8 mouse cellular contexts compared by ENCODE assay signal in genomic region chr2:165113733-165114132, GRCm38 (mm10). TPM values are rescaled to one million over a fixed set of nuclear protein-coding genes. Genes with fewer than 3 reads are reported as not detected.
DNase-seq lines count a peak whose midpoint lies in the region; ATAC-seq and TF ChIP-seq lines count a peak whose summit lies in the region.
"Had no signal": no experiment of that assay in that cellular context is flagged by ENCODE, and none has a peak within 500 bp of the region (broad histone marks: within the 10 kb centered on the region; RNA-seq: fewer than 3 reads in every experiment).

No protein-coding gene starts in this region.

- H3K9me3 ChIP-seq in midbrain, embryonic 11.5 days (ENCODE audit: control insufficient read depth, low read length) = no peaks in the 10 kb centered on the region
- H3K9me3 ChIP-seq in midbrain, embryonic 16.5 days (replicated peaks; ENCODE audit: control insufficient read depth, low read length, poor library complexity, severe bottlenecking) = no peaks in the 10 kb centered on the region
- H3K9me3 ChIP-seq in embryonic facial prominence, embryonic 11.5 days (replicated peaks; ENCODE audit: control insufficient read depth, low read length) = no peaks in the 10 kb centered on the region
- no peaks in the 10 kb centered on the region for H3K9me3 ChIP-seq in limb, embryonic 13.5 days
- H3K9me3 ChIP-seq in stomach, postnatal 0 days (ENCODE audit: control insufficient read depth, low read length) = no peaks in the 10 kb centered on the region
- H3K9me3 ChIP-seq: liver, embryonic 15.5 days had no signal

- WGBS in midbrain, embryonic 11.5 days = 21% methylated on average over 11 of the region's 11 CpGs
- 31% methylated on average over 11 of the region's 11 CpGs for WGBS in midbrain, embryonic 16.5 days
- WGBS in embryonic facial prominence, embryonic 11.5 days = 18% methylated on average over 11 of the region's 11 CpGs
- 19% methylated on average over 11 of the region's 11 CpGs for WGBS in limb, embryonic 13.5 days
- 17% methylated on average over 11 of the region's 11 CpGs for WGBS in stomach, postnatal 0 days

- no peak for TF ChIP-seq EP300 in stomach, postnatal 0 days (optimal IDR thresholded peaks at IDR 0.05)

- H3K27ac ChIP-seq in midbrain, embryonic 11.5 days (ENCODE audit: low read depth, low read length) = no peak overlapping the region
- no peak overlapping the region for H3K27ac ChIP-seq in midbrain, embryonic 16.5 days (ENCODE audit: low read length)
- H3K27ac ChIP-seq in embryonic facial prominence, embryonic 11.5 days (replicated peaks; ENCODE audit: low read depth, low read length) = no peak overlapping the region
- H3K27ac ChIP-seq in limb, embryonic 13.5 days = no peak overlapping the region
- no peak overlapping the region for H3K27ac ChIP-seq in stomach, postnatal 0 days (replicated peaks)
- H3K27ac ChIP-seq: liver, embryonic 15.5 days had no signal

- peaks cover 38% of the 10 kb centered on the region for H3K27me3 ChIP-seq in midbrain, embryonic 11.5 days (ENCODE audit: control insufficient read depth, insufficient read depth, low read length)
- peaks cover 13% of the 10 kb centered on the region for H3K27me3 ChIP-seq in midbrain, embryonic 16.5 days (ENCODE audit: control insufficient read depth, insufficient read depth, low read depth, low read length)
- peaks cover 50% of the 10 kb centered on the region for H3K27me3 ChIP-seq in embryonic facial prominence, embryonic 11.5 days (ENCODE audit: control insufficient read depth, insufficient read depth, low read length)
- peaks cover 99% of the 10 kb centered on the region for H3K27me3 ChIP-seq in limb, embryonic 13.5 days
- peaks cover 27% of the 10 kb centered on the region; the same call in 1 of the 2 replicates for H3K27me3 ChIP-seq in stomach, postnatal 0 days (ENCODE audit: control insufficient read depth, insufficient read depth, low read length)

- H3K4me2 ChIP-seq in midbrain, embryonic 11.5 days = no peak overlapping the region
- no peak overlapping the region for H3K4me2 ChIP-seq in midbrain, embryonic 16.5 days (ENCODE audit: low read length)
- H3K4me2 ChIP-seq in embryonic facial prominence, embryonic 11.5 days (ENCODE audit: low read depth, low read length) = no peak overlapping the region
- no peak overlapping the region for H3K4me2 ChIP-seq in limb, embryonic 13.5 days (replicated peaks)
- H3K4me2 ChIP-seq in stomach, postnatal 0 days (replicated peaks; ENCODE audit: low read depth) = no peak overlapping the region
- H3K4me2 ChIP-seq: liver, embryonic 15.5 days had no signal

- peak; percentile 66 for ATAC-seq in midbrain, embryonic 11.5 days (ENCODE audit: low FRiP score)
- ATAC-seq in midbrain, embryonic 16.5 days = no peak
- no peak for ATAC-seq in embryonic facial prominence, embryonic 11.5 days (replicated peaks; ENCODE audit: insufficient number of reproducible peaks, low FRiP score, low TSS enrichment, low read depth)
- peak; percentile 55; the same call in 1 of the 2 replicates for ATAC-seq in limb, embryonic 13.5 days (ENCODE audit: low FRiP score, low read depth)
- 0 out of 2 replicates have a peak, but pooled peaks have one; percentile 35 for ATAC-seq in stomach, postnatal 0 days (ENCODE audit: low FRiP score, low TSS enrichment)

- DNase-seq in midbrain, embryonic 11.5 days (ENCODE audit: low spot score, missing footprints) = peak; percentile 91
- DNase-seq in embryonic facial prominence, embryonic 11.5 days (ENCODE audit: low spot score) = peak; percentile 70
- DNase-seq in stomach, postnatal 0 days (ENCODE audit: low spot score) = peak; percentile 31
- DNase-seq in cerebellum, adult 11-12 months = no peak
- DNase-seq in spleen, adult 12 weeks (ENCODE audit: low spot score) = no peak

- H3K36me3 ChIP-seq in midbrain, embryonic 11.5 days (ENCODE audit: control insufficient read depth, insufficient read depth, low read length) = no peaks in the 10 kb centered on the region
- no peaks in the 10 kb centered on the region for H3K36me3 ChIP-seq in midbrain, embryonic 16.5 days (ENCODE audit: control insufficient read depth, insufficient read depth, low read length)
- H3K36me3 ChIP-seq in embryonic facial prominence, embryonic 11.5 days (replicated peaks; ENCODE audit: control insufficient read depth, insufficient read depth, low read depth, low read length) = no peaks in the 10 kb centered on the region
- no peaks in the 10 kb centered on the region for H3K36me3 ChIP-seq in limb, embryonic 13.5 days
- no peaks in the 10 kb centered on the region for H3K36me3 ChIP-seq in stomach, postnatal 0 days (ENCODE audit: control insufficient read depth, insufficient read depth, low read length)
- H3K36me3 ChIP-seq: liver, embryonic 15.5 days had no signal

- no peak for TF ChIP-seq CTCF in stomach, postnatal 0 days (IDR thresholded peaks at IDR 0.05; ENCODE audit: low read depth)

- H3K4me3 ChIP-seq in midbrain, embryonic 11.5 days (ENCODE audit: low read depth, low read length) = no peak overlapping the region
- H3K4me3 ChIP-seq in midbrain, embryonic 16.5 days (ENCODE audit: low read depth, low read length) = no peak overlapping the region
- H3K4me3 ChIP-seq in embryonic facial prominence, embryonic 11.5 days (ENCODE audit: low read depth, low read length) = no peak overlapping the region
- no peak overlapping the region for H3K4me3 ChIP-seq in limb, embryonic 13.5 days
- H3K4me3 ChIP-seq in stomach, postnatal 0 days (ENCODE audit: low read depth, low read length) = no peak overlapping the region
- H3K4me3 ChIP-seq: liver, embryonic 15.5 days had no signal

- H3K9ac ChIP-seq in midbrain, embryonic 11.5 days (ENCODE audit: low read length) = no peak overlapping the region
- no peak overlapping the region for H3K9ac ChIP-seq in midbrain, embryonic 16.5 days (ENCODE audit: low read depth, low read length)
- no peak overlapping the region for H3K9ac ChIP-seq in embryonic facial prominence, embryonic 11.5 days (replicated peaks; ENCODE audit: low read length)
- H3K9ac ChIP-seq in limb, embryonic 13.5 days = no peak overlapping the region
- no peak overlapping the region for H3K9ac ChIP-seq in stomach, postnatal 0 days (ENCODE audit: low read length)
- H3K9ac ChIP-seq: liver, embryonic 15.5 days had no signal

- H3K4me1 ChIP-seq in midbrain, embryonic 11.5 days (ENCODE audit: control insufficient read depth, insufficient read depth, low read length) = peaks cover 6% of the 10 kb centered on the region
- no peaks in the 10 kb centered on the region for H3K4me1 ChIP-seq in midbrain, embryonic 16.5 days (ENCODE audit: control insufficient read depth, insufficient read depth, low read length)
- no peaks in the 10 kb centered on the region for H3K4me1 ChIP-seq in embryonic facial prominence, embryonic 11.5 days (ENCODE audit: control insufficient read depth, insufficient read depth, low read length)
- H3K4me1 ChIP-seq in limb, embryonic 13.5 days = 0 out of 2 replicates have a peak, but pooled peaks cover 5% of the 10 kb centered on the region
- H3K4me1 ChIP-seq in stomach, postnatal 0 days (replicated peaks; ENCODE audit: control insufficient read depth, insufficient read depth) = no peaks in the 10 kb centered on the region
- H3K4me1 ChIP-seq: liver, embryonic 15.5 days had no signal

RNA-seq across cellular contexts. Expression of gene 1700025C18Rik, which starts 23.2 kb away (rescaled TPM):
- polyA plus RNA-seq in midbrain, embryonic 11.5 days (2014; fragmentation: Nextera tagmentation; extraction: Ambion mirVana) = not detected in 2 replicates
- not detected in 2 replicates for polyA plus RNA-seq in midbrain, embryonic 16.5 days (2015; fragmentation: Nextera tagmentation; extraction: Ambion mirVana)
- not detected in 2 replicates for polyA plus RNA-seq in embryonic facial prominence, embryonic 11.5 days (2014; fragmentation: Nextera tagmentation; extraction: Ambion mirVana)
- polyA plus RNA-seq in limb, embryonic 13.5 days (2015; fragmentation: Nextera tagmentation; extraction: Ambion mirVana) = not detected in 2 replicates
- not detected in 2 replicates for polyA plus RNA-seq in stomach, postnatal 0 days (2015; fragmentation: Nextera tagmentation; extraction: Ambion mirVana)
- polyA plus RNA-seq: liver, embryonic 15.5 days had no signal

RNA-seq across cellular contexts. Expression of gene Cd40, which starts 58.3 kb away (rescaled TPM):
- polyA plus RNA-seq in midbrain, embryonic 11.5 days (2014; fragmentation: Nextera tagmentation; extraction: Ambion mirVana) = 5.6 and 7.3 TPM in 2 replicates
- 6.0 TPM in 2 replicates for polyA plus RNA-seq in midbrain, embryonic 16.5 days (2015; fragmentation: Nextera tagmentation; extraction: Ambion mirVana)
- 5.3 and 6.1 TPM in 2 replicates for polyA plus RNA-seq in embryonic facial prominence, embryonic 11.5 days (2014; fragmentation: Nextera tagmentation; extraction: Ambion mirVana)
- 7.5 and 8.4 TPM in 2 replicates for polyA plus RNA-seq in limb, embryonic 13.5 days (2015; fragmentation: Nextera tagmentation; extraction: Ambion mirVana)
- polyA plus RNA-seq in stomach, postnatal 0 days (2015; fragmentation: Nextera tagmentation; extraction: Ambion mirVana) = 3.3 and 3.7 TPM in 2 replicates

Comparison
In these comparisons a context has a peak if more than half of its experiments do, and no peak if none do; other contexts are left out.
1. ATAC-seq: peak in midbrain, embryonic 11.5 days (single experiment), limb, embryonic 13.5 days (single experiment) and stomach, postnatal 0 days (single experiment); none in midbrain, embryonic 16.5 days (single experiment) and embryonic facial prominence, embryonic 11.5 days (single experiment).
2. DNase-seq: peak in midbrain, embryonic 11.5 days (single experiment), embryonic facial prominence, embryonic 11.5 days (single experiment) and stomach, postnatal 0 days (single experiment); none in cerebellum, adult 11-12 months (single experiment) and spleen, adult 12 weeks (single experiment).